Mouse (Mus musculus): ENCODE measurements around the gene Oosp2. TPM values are rescaled to one million over a fixed set of nuclear protein-coding genes. Genes with fewer than 3 reads are reported as not detected.

Gene Oosp2
- polyA plus RNA-seq, 1 experiment from 2014 or later = 0.19 TPM

GRCm38 (mm10) chr19:11601349-11601748, 59.0 kb downstream of the Oosp2 start:
- no peak for DNase-seq
- Histone ChIP-seq H3K27me3 (ENCODE audit: insufficient read depth, low read length) (no peaks in the 10 kb centered on the region), H3K4me2 (ENCODE audit: low read depth, low read length) (no peak overlapping the region), H3K36me3 (replicated peaks; ENCODE audit: insufficient read depth, low read length) (no peaks in the 10 kb centered on the region), H3K9ac (replicated peaks) (no peak overlapping the region), H3K9me3 (ENCODE audit: low read length) (no peaks in the 10 kb centered on the region), H3K27ac (ENCODE audit: low read depth) (no peak overlapping the region), H3K4me3 (ENCODE audit: low read depth, low read length) (no peak overlapping the region), H3K4me1 (ENCODE audit: insufficient read depth) (no peaks in the 10 kb centered on the region)
- WGBS (ENCODE audit: insufficient replicate concordance) = 75% methylated on average over 3 of the region's 3 CpGs
- ATAC-seq = no peak
- TF ChIP-seq EP300 (IDR thresholded peaks at IDR 0.05; ENCODE audit: low read depth) (no peak), CTCF (IDR thresholded peaks at IDR 0.05; ENCODE audit: low read depth) (no peak)

Other genes starting within 250 kb of the Oosp2 start
- 1.8 and 2.3 TPM in 2 replicates for gene Ms4a4b, start 217.0 kb downstream of the Oosp2 start, polyA plus RNA-seq (2015; fragmentation: Nextera tagmentation; extraction: Ambion mirVana)
- gene Ms4a6c, start 191.2 kb downstream of the Oosp2 start, polyA plus RNA-seq (2015; fragmentation: Nextera tagmentation; extraction: Ambion mirVana) = 13.1 and 13.4 TPM in 2 replicates
- 1.6 and 2.1 TPM in 2 replicates for gene Gm8369, start 174.6 kb downstream of the Oosp2 start, polyA plus RNA-seq (2015; fragmentation: Nextera tagmentation; extraction: Ambion mirVana)
- 3.2 and 3.8 TPM in 2 replicates for gene Ms4a6b, start 144.0 kb downstream of the Oosp2 start, polyA plus RNA-seq (2015; fragmentation: Nextera tagmentation; extraction: Ambion mirVana)
- 1.5 and 1.7 TPM in 2 replicates for gene Ms4a4d, start 123.8 kb downstream of the Oosp2 start, polyA plus RNA-seq (2015; fragmentation: Nextera tagmentation; extraction: Ambion mirVana)
- 8.8 and 9.0 TPM in 2 replicates for gene Ms4a6d, start 55.7 kb downstream of the Oosp2 start, polyA plus RNA-seq (2015; fragmentation: Nextera tagmentation; extraction: Ambion mirVana)
- 0.86 and 0.90 TPM in 2 replicates for gene Ms4a2, start 36.8 kb downstream of the Oosp2 start, polyA plus RNA-seq (2015; fragmentation: Nextera tagmentation; extraction: Ambion mirVana)
- 37.6 and 38.0 TPM in 2 replicates for gene Ms4a3, start 19.7 kb downstream of the Oosp2 start, polyA plus RNA-seq (2015; fragmentation: Nextera tagmentation; extraction: Ambion mirVana)
- 0.26 and 0.54 TPM in 2 replicates for gene Oosp1, start 30.6 kb upstream of the Oosp2 start, polyA plus RNA-seq (2015; fragmentation: Nextera tagmentation; extraction: Ambion mirVana)
- not detected in 2 replicates for gene Oosp3, start 36.5 kb upstream of the Oosp2 start, polyA plus RNA-seq (2015; fragmentation: Nextera tagmentation; extraction: Ambion mirVana)
- not detected in 2 replicates for gene Gif, start 87.0 kb upstream of the Oosp2 start, polyA plus RNA-seq (2015; fragmentation: Nextera tagmentation; extraction: Ambion mirVana)
- gene Mrpl16, start 109.8 kb upstream of the Oosp2 start, polyA plus RNA-seq (2015; fragmentation: Nextera tagmentation; extraction: Ambion mirVana) = 35.7 and 38.2 TPM in 2 replicates
- gene Stx3, start 158.8 kb upstream of the Oosp2 start, polyA plus RNA-seq (2015; fragmentation: Nextera tagmentation; extraction: Ambion mirVana) = 3.2 and 3.7 TPM in 2 replicates
- gene Olfr1417, start 178.7 kb upstream of the Oosp2 start, polyA plus RNA-seq (2015; fragmentation: Nextera tagmentation; extraction: Ambion mirVana) = not detected in 2 replicates
- gene Olfr1418, start 200.5 kb upstream of the Oosp2 start, polyA plus RNA-seq (2015; fragmentation: Nextera tagmentation; extraction: Ambion mirVana) = not detected in 2 replicates
- not detected in 2 replicates for gene Olfr1419, start 214.5 kb upstream of the Oosp2 start, polyA plus RNA-seq (2015; fragmentation: Nextera tagmentation; extraction: Ambion mirVana)
- not detected in 2 replicates for gene Olfr1420, start 226.0 kb upstream of the Oosp2 start, polyA plus RNA-seq (2015; fragmentation: Nextera tagmentation; extraction: Ambion mirVana)